Mouse (Mus musculus): ENCODE data around the gene Gm13199.

Gm13199 gene

GRCm38 (mm10) chr2:5862834-5863233, at the start of gene Gm13199:
Gene Gm13199 (minus strand): TSS chr2:5862934.
- DNase-seq (ENCODE audit: low spot score), result no peak

DNA sequence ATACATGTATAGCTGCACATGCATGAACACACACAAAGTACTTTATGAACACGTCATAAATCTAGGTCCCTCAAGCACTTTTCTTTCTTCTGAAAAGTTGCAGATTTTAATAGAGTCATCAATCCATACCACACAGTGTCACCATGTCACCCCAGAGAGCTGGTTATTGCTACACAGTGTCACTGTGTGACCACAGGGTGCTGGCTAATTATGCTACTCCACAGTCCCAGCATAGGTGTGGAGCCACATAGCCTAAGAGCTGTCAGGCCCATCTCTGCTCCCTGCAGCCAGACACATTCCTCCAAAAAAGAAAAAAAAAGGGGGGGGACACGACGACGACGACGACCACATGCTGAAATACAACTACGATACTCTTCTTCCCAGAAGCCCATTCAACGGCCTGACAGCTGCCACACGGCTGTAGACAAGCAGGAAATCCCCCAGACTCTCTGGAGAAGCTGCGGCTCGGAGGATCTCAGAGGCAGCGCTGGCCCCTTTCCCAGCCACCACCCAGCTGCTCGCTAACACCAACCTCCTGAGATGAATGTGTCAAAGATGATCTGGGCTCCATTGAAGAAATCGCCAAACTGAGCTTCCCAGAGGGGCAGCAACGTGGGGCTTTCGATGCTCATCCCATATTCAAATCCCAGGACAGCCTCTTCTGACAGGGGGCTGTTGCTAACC, 48.7 kb upstream of the Gm13199 start:
- DNase-seq (ENCODE audit: low spot score), result no peak

DNA sequence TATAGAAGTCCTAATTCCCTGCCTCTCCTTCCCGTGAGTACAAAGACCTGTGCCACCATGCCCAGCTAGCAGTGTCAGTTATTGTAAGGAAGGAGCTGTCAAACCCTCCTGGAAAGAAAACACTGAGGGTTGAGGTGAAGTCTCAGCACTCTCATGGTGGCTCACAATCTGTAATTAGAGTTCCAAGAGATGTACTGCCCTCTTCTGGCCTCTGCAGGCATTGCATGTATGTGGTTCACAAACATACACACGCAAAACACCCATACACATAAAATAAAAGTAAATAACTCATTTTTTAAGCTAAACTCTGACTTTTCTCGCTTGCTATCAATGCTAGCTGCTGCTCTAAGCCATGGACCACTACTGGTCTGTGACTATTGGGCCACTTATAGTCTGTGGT, 43.9 kb upstream of the Gm13199 start:
- DNase-seq (ENCODE audit: low spot score), result peak; percentile 73

GRCm38 (mm10) chr2:5906092-5906491, 43.4 kb upstream of the Gm13199 start:
- no peak for DNase-seq (ENCODE audit: low spot score)

DNA sequence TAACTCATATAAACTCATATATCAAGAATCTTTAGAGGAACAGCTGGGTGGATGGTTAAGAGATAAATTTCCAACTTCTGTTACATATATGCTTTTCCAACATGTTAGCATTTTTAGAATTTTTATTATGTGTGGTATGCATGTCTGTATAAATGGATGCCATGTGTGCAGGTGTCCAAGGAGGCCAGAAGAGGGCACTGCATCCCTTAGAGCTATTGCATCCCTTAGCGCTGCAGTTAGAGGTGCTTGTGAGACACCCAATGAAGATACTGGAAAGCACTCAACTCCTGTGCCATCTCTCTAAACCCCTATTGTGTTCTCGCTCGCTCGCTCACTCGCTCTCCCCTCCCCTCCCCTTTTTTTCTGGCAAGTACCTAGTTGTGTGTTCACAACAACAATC, 37.4 kb upstream of the Gm13199 start:
- DNase-seq (ENCODE audit: low spot score), result peak; percentile 67

- DNase-seq (ENCODE audit: low spot score), result peak; percentile 100
Observed at GRCm38 (mm10) chr2:5894843-5895570, 32.3 kb upstream of the Gm13199 start, which contains the start of gene Sec61a2. Gene Sec61a2 (minus strand): TSS chr2:5895432.

DNA sequence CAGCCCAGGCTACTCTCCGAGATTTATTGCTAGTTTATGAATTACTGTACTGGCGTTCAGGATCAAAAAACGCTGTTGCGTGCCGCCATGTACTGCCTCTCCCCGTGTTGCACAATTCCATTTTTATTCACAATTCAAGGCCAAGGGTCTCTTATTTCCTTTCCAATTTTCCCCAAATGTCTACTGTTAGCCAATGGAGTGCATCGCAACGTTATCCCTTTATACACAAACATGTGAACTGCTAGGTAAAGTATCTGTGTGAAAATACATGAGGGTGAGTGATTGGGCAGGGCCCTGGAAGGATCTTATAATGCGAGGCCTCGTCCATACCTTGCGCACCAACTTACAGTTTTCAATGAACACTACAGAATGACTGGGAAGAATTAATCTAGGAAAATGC, 31.6 kb upstream of the Gm13199 start:
- peak; percentile 33 for DNase-seq (ENCODE audit: low spot score)

DNA sequence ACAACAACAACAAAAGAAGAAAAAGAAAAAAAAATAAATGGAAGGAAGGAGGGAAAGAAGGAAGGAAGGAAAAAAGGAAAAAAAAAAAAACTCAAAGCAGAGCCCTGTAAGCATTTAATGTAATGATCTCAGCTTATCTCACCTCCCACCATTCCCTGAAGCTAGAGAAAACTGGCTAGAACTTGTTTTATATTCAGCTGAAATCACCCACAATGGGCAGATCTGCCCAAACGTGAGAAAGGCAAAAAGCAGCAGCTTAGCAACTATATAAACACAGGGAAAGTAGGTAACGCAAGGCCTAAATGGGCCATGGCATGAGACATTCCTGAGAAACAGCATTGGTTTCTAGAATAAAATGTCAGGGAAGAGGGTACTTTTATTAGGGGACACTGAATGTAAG, 26.7 kb upstream of the Gm13199 start:
- no peak for DNase-seq (ENCODE audit: low spot score)

DNA sequence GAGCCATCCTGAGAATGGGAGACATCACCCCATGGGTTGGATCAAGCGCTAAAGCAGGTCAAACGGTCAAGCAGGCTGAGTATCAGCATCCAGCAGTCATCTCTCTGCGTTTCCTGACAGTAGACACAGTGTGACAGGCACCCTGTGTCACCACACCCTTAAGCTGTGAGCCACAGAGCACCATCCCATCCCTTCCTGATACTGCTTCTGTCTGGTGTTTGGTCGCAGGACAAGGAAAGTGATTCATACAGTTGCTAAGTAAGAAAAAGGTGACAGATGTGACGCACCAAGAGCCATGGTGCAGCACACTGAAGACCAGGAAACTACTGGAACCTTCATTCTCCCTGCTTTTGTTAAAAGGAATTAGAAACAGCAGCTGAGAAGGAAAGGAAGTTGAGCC, 26.1 kb upstream of the Gm13199 start:
- DNase-seq (ENCODE audit: low spot score), result no peak

DNA sequence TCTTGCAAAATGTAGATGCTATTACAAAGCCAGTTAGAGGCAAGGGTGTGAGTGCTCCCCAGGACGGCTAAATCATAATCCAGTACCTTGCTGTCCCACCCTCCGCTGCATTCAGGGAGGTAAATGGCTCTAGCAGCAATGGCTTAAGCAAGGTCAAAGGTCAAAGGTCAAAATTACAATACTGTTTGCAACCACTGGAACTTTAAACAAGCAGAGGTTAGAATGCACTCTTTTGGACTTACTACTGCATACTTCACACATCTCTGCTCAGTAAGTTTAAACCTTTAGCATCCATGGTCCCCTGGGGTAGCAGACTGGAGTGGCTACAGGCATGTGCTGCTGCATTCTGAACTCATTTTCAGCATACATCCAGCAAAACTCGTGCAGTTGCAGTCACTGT, 14.7 kb upstream of the Gm13199 start:
- DNase-seq (ENCODE audit: low spot score), result no peak

DNA sequence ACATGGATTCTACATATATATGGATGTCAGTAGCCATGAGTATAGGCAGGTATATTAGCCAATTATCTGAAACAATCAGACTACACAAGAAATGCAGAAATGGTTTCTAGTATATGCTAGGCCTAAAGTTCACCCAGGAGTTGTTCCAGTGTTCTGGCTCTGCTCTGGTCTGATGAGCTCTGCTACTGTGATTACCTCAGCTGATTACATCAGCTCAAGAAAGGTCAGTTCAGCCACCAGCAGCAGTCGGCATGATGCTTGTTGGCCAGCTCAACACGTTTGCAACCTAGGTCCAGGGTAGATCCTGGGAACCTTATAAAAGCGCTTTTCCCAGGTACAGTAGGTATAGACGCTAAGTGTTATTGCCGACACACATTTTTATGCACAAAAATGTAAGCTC, 7.0 kb upstream of the Gm13199 start:
- DNase-seq (ENCODE audit: low spot score), result no peak

DNA sequence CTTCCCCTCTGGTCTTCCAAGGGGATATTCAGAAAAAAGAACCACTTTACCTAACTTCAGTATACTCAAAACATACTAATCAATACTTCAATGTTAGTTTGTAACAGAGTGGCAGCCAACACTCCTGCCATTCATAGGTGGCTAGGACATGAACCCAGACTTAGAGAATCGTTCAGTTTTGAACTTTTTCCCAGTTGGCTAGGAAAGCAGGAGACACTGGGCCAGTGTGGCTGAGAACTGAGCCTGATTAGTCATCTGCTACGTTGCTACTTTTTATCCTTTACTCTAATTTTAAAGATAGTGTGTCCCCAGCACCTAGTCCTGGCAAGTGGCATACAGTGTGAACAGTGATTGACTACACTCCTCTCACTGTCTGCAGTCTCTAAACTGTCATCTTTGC, 4.9 kb upstream of the Gm13199 start:
- DNase-seq (ENCODE audit: low spot score), result no peak

DNA sequence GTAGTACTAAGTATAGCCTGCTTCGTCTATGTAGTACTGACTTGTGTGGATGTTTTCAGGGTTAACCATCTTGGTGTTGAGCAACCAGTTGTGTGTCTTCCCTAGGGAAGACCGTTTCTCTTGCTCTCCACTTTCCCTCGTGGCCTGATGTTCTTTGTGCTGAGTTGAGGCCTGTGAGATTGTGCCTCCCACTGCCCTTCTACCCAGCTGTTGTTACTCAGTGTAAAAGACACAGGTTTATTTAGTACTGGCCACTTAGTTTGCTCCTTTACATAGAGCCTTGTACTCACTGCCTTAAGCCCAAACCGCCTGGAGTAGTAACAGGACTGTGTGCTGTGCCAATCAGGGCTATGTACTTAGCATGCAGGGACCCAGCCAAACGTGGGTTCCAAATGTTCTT, 10.9 kb downstream of the Gm13199 start:
- no peak for DNase-seq (ENCODE audit: low spot score)

DNA sequence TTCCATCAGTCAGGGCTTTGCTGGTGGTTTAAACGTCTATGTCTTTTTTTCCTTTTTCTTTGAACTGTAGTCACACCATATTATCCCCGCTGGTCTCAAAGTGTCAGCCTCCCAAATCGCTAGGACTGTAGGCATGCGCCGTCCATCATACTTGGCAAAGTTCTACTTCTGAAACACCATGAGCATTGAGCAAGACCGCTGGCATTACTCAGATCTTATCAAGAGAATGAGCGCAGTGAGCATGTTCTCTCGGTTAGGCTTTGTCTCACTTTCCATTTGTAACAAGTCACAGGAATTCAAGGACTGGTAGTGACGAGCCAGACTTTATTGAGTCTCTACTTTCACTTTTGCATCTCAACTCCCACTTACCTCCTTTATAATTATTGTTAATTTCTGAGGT, 11.6 kb downstream of the Gm13199 start:
- DNase-seq (ENCODE audit: low spot score), result no peak

DNA sequence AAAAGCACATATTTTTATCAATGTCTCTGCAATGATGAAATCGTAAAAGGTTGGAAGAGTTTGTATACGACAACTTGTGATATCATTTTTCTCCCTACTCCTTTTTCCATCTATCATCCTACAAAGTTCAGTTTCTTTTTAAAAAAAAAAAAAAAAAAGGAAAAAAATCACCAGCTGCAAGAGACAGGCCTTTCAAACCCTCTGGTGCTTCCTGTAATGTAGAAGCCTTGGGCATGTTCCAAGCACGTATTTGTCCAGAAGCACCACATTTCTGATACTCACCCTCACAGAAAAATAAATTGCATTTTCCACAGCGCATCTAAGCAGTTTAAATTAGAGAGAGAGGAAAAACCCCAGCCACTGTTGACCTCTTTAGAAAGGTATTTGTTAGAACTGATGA, 16.9 kb downstream of the Gm13199 start:
- DNase-seq (ENCODE audit: low spot score), result no peak

- peak; percentile 96 for DNase-seq (ENCODE audit: low spot score)
Observed at GRCm38 (mm10) chr2:5844873-5845631, 17.7 kb downstream of the Gm13199 start, which contains the start of the genes Nudt5 and Cdc123. Gene Nudt5 (plus strand): TSS chr2:5845019. Gene Cdc123 (minus strand): TSS chr2:5845164.

- peak; percentile 30 for DNase-seq (ENCODE audit: low spot score)
Observed at GRCm38 (mm10) chr2:5844181-5844872, 18.4 kb downstream of the Gm13199 start.

GRCm38 (mm10) chr2:5840815-5841214, 21.9 kb downstream of the Gm13199 start:
- no peak for DNase-seq (ENCODE audit: low spot score)

GRCm38 (mm10) chr2:5825265-5825913, 37.3 kb downstream of the Gm13199 start:
- no peak for DNase-seq (ENCODE audit: low spot score)

DNA sequence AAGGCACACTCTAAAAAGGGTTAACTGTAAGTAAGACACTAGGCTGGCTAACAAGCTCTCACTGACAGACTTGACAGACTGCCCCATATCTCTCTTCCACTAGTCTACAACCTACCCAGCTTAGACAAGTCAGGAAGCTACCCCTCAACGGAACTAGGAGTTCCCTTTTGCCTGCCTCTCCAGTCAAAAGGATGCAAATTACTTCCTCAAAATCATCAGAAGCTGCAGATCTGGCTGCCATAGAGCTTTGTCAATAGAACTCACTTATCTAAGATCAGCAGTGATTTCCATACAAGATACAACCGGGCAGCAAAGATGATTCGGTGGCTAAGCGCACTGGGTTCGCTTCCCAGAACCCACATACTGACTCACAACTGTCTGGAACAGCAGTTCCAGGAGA, 38.0 kb downstream of the Gm13199 start:
- DNase-seq (ENCODE audit: low spot score), result no peak

- no peak for DNase-seq (ENCODE audit: low spot score)
Observed at GRCm38 (mm10) chr2:5824213-5824612, 38.5 kb downstream of the Gm13199 start.

DNA sequence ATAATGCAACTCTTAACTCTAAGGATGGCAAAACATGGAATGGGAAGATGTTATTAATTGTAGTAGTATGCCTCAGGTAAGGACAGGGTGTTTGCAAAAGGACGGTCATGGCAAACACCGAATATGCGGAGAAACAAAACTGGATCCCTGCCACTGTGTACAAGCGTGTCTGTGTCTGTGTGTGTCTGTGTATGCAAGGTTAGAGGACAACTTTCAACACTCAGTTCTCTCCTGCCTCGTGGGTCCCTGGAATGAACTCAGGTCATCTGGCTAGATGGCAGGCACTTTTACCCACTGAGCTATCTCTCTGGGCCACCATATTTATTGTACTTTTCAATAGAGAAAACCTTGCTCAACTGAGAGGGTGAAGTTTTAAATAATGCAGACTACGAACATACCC, 40.3 kb downstream of the Gm13199 start:
- DNase-seq (ENCODE audit: low spot score), result no peak
